Mouse (Mus musculus) cerebellum, postnatal 25 days (tissue): ENCODE results near the gene Abca7.
"Not testable (repeated sequence)": the region's sequence is repeated elsewhere in the genome, so short reads cannot be mapped to it uniquely, and the experiment has no call there.

Experiments used
- DNase-seq, 2 experiments: peaks; one replicate each; pipeline ENCODE4 v3.0.0; 2021; ENCODE audit warnings: mixed read lengths in 2 of 2

The Abca7 gene

GRCm38 (mm10) chr10:79996272-79997033 lies at the start of gene Abca7:
Gene Abca7 (plus strand): TSS chr10:79996494.
- DNase-seq: peak; percentile 98 to 100

- no peak for DNase-seq
These were observed 49.5 kb upstream of the Abca7 start for GRCm38 (mm10) chr10:79946752-79947322.

GRCm38 (mm10) chr10:79947502-79947901 lies 48.8 kb upstream of the Abca7 start:
- DNase-seq: no peak

- no peak for DNase-seq
These were observed 46.4 kb upstream of the Abca7 start for GRCm38 (mm10) chr10:79949873-79950272.

- DNase-seq: no peak
These were observed 45.6 kb upstream of the Abca7 start for GRCm38 (mm10) chr10:79950661-79951060.

GRCm38 (mm10) chr10:79953946-79954345 lies 42.3 kb upstream of the Abca7 start:
- peak in 1 of 2 experiments; percentile 28 for DNase-seq

GRCm38 (mm10) chr10:79955691-79956090 lies 40.6 kb upstream of the Abca7 start:
- no peak for DNase-seq

- DNase-seq: no peak
These were observed 39.6 kb upstream of the Abca7 start for GRCm38 (mm10) chr10:79956643-79957154.

- peak; percentile 85 to 91 for DNase-seq
These were observed 38.0 kb upstream of the Abca7 start for GRCm38 (mm10) chr10:79958140-79958816.

GRCm38 (mm10) chr10:79959412-79959811 lies 36.9 kb upstream of the Abca7 start:
- not testable (repeated sequence) for DNase-seq

GRCm38 (mm10) chr10:79959847-79960601 lies 36.3 kb upstream of the Abca7 start, which contains the start of gene Wdr18:
Gene Wdr18 (plus strand): TSS chr10:79960152.
- DNase-seq: peak; percentile 100

GRCm38 (mm10) chr10:79960671-79961294 lies 35.5 kb upstream of the Abca7 start:
- no peak for DNase-seq

- DNase-seq: no peak
These were observed 31.6 kb upstream of the Abca7 start for GRCm38 (mm10) chr10:79964727-79965126.

GRCm38 (mm10) chr10:79965325-79965724 lies 31.0 kb upstream of the Abca7 start:
- DNase-seq: no peak

GRCm38 (mm10) chr10:79966886-79967400 lies 29.4 kb upstream of the Abca7 start:
- peak; percentile 81 to 83 for DNase-seq

- peak; percentile 43 to 44 for DNase-seq
These were observed 28.1 kb upstream of the Abca7 start for GRCm38 (mm10) chr10:79968181-79968580.

- peak in 1 of 2 experiments; percentile 52 for DNase-seq
These were observed 27.1 kb upstream of the Abca7 start for GRCm38 (mm10) chr10:79969124-79969568.

- peak; percentile 54 to 62 for DNase-seq
These were observed 25.7 kb upstream of the Abca7 start, which contains the start of gene Grin3b for GRCm38 (mm10) chr10:79970415-79971182. Gene Grin3b (plus strand): TSS chr10:79970715.

- DNase-seq: peak in 1 of 2 experiments; percentile 47
These were observed 25.2 kb upstream of the Abca7 start for GRCm38 (mm10) chr10:79971183-79971497.

- DNase-seq: peak; percentile 28 to 49
These were observed 23.5 kb upstream of the Abca7 start for GRCm38 (mm10) chr10:79972831-79973230.

- DNase-seq: no peak
These were observed 22.2 kb upstream of the Abca7 start for GRCm38 (mm10) chr10:79974087-79974486.
